Mouse (Mus musculus): ENCODE measurements around the gene Pdilt.

DNA sequence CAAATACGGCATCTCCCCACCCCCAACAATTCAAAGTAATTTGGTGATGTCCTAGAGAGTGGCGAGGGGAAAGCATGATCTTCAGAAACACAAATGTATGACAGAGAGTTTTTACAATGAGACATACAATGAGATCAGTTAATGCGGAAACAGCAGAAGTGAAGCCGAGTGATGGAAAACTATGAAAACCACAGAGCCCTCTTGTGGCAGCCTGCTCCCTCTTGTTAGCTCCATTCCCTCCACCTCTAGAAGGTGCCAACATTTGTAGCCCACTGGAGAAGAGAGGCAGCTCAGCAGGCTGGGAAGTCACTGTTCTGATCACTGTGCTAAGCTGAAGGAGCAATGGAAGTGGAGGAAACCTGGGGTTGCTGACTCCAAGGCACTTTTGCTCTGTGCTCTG lies 79.4 kb downstream of the Pdilt start:
- no peak for TF ChIP-seq CTCF (IDR thresholded peaks at IDR 0.05; ENCODE audit: low read depth, low read length)
- no peak for TF ChIP-seq POLR2A (IDR thresholded peaks at IDR 0.05; ENCODE audit: borderline replicate concordance, low read depth, low read length)

Data from bone marrow macrophage, adult 2 months (primary cell).